Comparison of ENCODE assay signal across 22 mouse cellular contexts in the genomic region with DNA sequence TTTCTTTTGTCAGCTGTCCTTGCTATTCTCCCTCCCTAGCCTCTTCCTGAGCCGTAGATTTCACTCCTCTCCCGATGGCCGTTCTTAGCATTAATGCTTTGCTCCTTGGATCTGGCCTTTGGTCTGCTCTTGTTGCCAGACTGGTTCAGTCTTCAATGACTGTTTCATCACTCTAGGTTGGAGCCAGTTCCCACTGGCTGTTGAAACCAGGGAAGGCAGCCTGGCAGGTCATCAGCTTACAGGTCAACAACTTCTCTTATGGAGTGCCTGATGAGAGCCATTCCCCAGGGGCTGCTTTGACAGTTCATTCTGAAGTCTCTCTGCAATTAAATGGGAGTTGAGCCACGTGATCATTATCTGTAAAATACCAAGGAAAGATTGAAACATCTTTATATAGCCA.
DNase-seq lines count a peak whose midpoint lies in the region; ATAC-seq and TF ChIP-seq lines count a peak whose summit lies in the region.
"Had no signal": no experiment of that assay in that cellular context is flagged by ENCODE, and none has a peak within 500 bp of the region (broad histone marks: within the 10 kb centered on the region; RNA-seq: fewer than 3 reads in every experiment).

No protein-coding gene starts in this region.

- H3K27me3 ChIP-seq in lung, postnatal 0 days (replicated peaks; ENCODE audit: insufficient read depth, low read length), result no peaks in the 10 kb centered on the region
- H3K27me3 ChIP-seq: embryonic facial prominence, embryonic 15.5 days; forebrain, embryonic 15.5 days; hindbrain, embryonic 12.5 days had no signal

- peak; percentile 56 for ATAC-seq in lung, postnatal 0 days
- ATAC-seq: activated CD4-positive, CD25-positive, alpha-beta regulatory T cell, adult 4 months; forebrain, embryonic 15.5 days; hindbrain, embryonic 16.5 days had no signal

- H3K4me2 ChIP-seq in lung, postnatal 0 days (replicated peaks; ENCODE audit: low read depth, low read length), result no peak overlapping the region
- H3K4me2 ChIP-seq: embryonic facial prominence, embryonic 15.5 days; forebrain, embryonic 15.5 days; hindbrain, embryonic 12.5 days had no signal

- peak; percentile 46 for DNase-seq in adrenal gland, postnatal 10 days
- no peak for DNase-seq in adrenal gland, adult 18-20 months (ENCODE audit: low spot score in 2 of 2)
- DNase-seq in lung, postnatal 0 days (ENCODE audit: low spot score), result peak; percentile 41
- DNase-seq in lung, postnatal 10 days, result no peak
- peak; percentile 75 for DNase-seq in fat pad, adult 2 months (ENCODE audit: extremely low read depth, low read depth, low spot score)
- peak; percentile 13 for DNase-seq in skeletal muscle tissue, adult 2 months (ENCODE audit: low read depth, low spot score)
- no peak for DNase-seq in left cerebral cortex, adult 9 months (ENCODE audit: low spot score in 2 of 2)
- DNase-seq: cerebellum, adult 11 months; cerebellum, adult 8-10 months; cerebellum, postnatal 14 days; embryo, embryonic 11 days; gastrocnemius, postnatal 36 days; heart, adult 18-20 months; heart, postnatal 10 days; heart, postnatal 4 days had no signal

- no peak overlapping the region for H3K9ac ChIP-seq in lung, postnatal 0 days (replicated peaks; ENCODE audit: low read depth)
- H3K9ac ChIP-seq: embryonic facial prominence, embryonic 15.5 days; forebrain, embryonic 15.5 days; hindbrain, embryonic 12.5 days had no signal

- 53% methylated on average over 4 of the region's 4 CpGs for WGBS in lung, postnatal 0 days

- no peak for TF ChIP-seq EP300 in lung, postnatal 0 days (IDR thresholded peaks at IDR 0.05)

- H3K4me1 ChIP-seq in lung, postnatal 0 days (ENCODE audit: insufficient read depth, low read depth, low read length), result no peaks in the 10 kb centered on the region
- H3K4me1 ChIP-seq: embryonic facial prominence, embryonic 15.5 days; forebrain, embryonic 15.5 days; hindbrain, embryonic 12.5 days had no signal

- no peak for TF ChIP-seq CTCF in lung, postnatal 0 days (IDR thresholded peaks at IDR 0.05)

- H3K4me3 ChIP-seq in lung, postnatal 0 days (ENCODE audit: low read depth, low read length), result no peak overlapping the region
- H3K4me3 ChIP-seq: embryonic facial prominence, embryonic 15.5 days; erythroblast, embryonic 14.5 days; forebrain, embryonic 15.5 days; heart, embryonic 10.5 days; hindbrain, embryonic 12.5 days had no signal

- no peak overlapping the region for H3K27ac ChIP-seq in lung, postnatal 0 days (ENCODE audit: low read length)
- H3K27ac ChIP-seq: embryonic facial prominence, embryonic 15.5 days; forebrain, embryonic 15.5 days; heart, embryonic 10.5 days; hindbrain, embryonic 12.5 days had no signal

- 0 out of 2 replicates have a peak, but pooled peaks cover 4% of the 10 kb centered on the region for H3K36me3 ChIP-seq in lung, postnatal 0 days (ENCODE audit: insufficient read depth, low read length)
- H3K36me3 ChIP-seq: forebrain, embryonic 15.5 days; hindbrain, embryonic 12.5 days had no signal

- H3K9me3 ChIP-seq in lung, postnatal 0 days (ENCODE audit: low read length), result no peaks in the 10 kb centered on the region
- H3K9me3 ChIP-seq: embryonic facial prominence, embryonic 15.5 days; forebrain, embryonic 15.5 days; heart, embryonic 10.5 days; hindbrain, embryonic 12.5 days had no signal

Comparison
In these comparisons a context has a peak if more than half of its experiments do, and no peak if none do; other contexts are left out.
1. DNase-seq: peak in adrenal gland, postnatal 10 days (single experiment), lung, postnatal 0 days (single experiment), fat pad, adult 2 months (single experiment) and skeletal muscle tissue, adult 2 months (single experiment); none in adrenal gland, adult 18-20 months (0 of 2), lung, postnatal 10 days (single experiment) and left cerebral cortex, adult 9 months (0 of 2).